Comparison of ENCODE assay signal across 14 mouse cellular contexts in the genomic region with DNA sequence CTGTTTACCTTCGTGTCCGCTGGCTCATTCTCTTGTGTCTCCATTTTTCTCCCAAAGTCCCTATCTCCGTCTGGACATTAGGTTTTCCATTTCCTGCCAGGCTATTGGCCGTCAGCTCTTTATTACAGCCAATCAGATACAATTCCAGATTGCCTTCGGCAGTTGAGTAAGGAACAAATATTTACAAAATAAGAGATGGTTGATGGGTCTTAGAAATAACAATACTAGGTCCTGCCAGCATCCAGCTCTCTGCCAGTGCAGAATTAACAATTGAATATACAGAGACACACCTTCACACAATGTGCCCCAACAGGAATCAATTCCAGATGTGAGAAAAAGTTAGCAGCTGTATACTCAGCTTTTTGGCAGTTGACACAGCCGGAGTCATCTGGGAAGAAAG. TPM values are rescaled to one million over a fixed set of nuclear protein-coding genes. Genes with fewer than 3 reads are reported as not detected.
"Had no signal": no experiment of that assay in that cellular context is flagged by ENCODE, and none has a peak within 500 bp of the region (broad histone marks: within the 10 kb centered on the region; RNA-seq: fewer than 3 reads in every experiment).

No protein-coding gene starts in this region.

- H3K4me2 ChIP-seq: kidney, embryonic 15.5 days; midbrain, embryonic 15.5 days; neural tube, embryonic 12.5 days had no signal

- H3K4me1 ChIP-seq: kidney, embryonic 15.5 days; midbrain, embryonic 15.5 days; neural tube, embryonic 12.5 days had no signal

- H3K27ac ChIP-seq: kidney, embryonic 15.5 days; limb, embryonic 10.5 days; liver, embryonic 14.5 days; midbrain, embryonic 15.5 days; neural tube, embryonic 12.5 days had no signal

- H3K36me3 ChIP-seq: kidney, embryonic 15.5 days; limb, embryonic 10.5 days; midbrain, embryonic 15.5 days; neural tube, embryonic 12.5 days had no signal

- H3K9ac ChIP-seq: kidney, embryonic 15.5 days; liver, embryonic 14.5 days; midbrain, embryonic 15.5 days; neural tube, embryonic 12.5 days had no signal

- H3K9me3 ChIP-seq: kidney, embryonic 15.5 days; limb, embryonic 10.5 days; midbrain, embryonic 15.5 days; neural tube, embryonic 12.5 days had no signal

- H3K4me3 ChIP-seq: kidney, embryonic 15.5 days; limb, embryonic 10.5 days; midbrain, embryonic 15.5 days; neural tube, embryonic 12.5 days had no signal

- ATAC-seq: lung, postnatal 0 days; midbrain, embryonic 15.5 days had no signal

- H3K27me3 ChIP-seq: kidney, embryonic 15.5 days; midbrain, embryonic 15.5 days; neural tube, embryonic 12.5 days had no signal

- DNase-seq: kidney, adult 18-20 months; kidney, postnatal 14 days; lung, adult 2 months; lung, postnatal 36 days; right cerebral cortex, postnatal 4 days; spleen, adult 18-20 months; thymus, postnatal 4 days had no signal

RNA-seq across cellular contexts. Expression of a gene that starts 9.9 kb away (rescaled TPM):
- polyA plus RNA-seq: kidney, embryonic 15.5 days; limb, embryonic 10.5 days; neural tube, embryonic 12.5 days; stomach, embryonic 14.5 days had no signal

RNA-seq across cellular contexts. Expression of a gene that starts 11.2 kb away (rescaled TPM):
- polyA plus RNA-seq: midbrain, embryonic 15.5 days; neural tube, embryonic 12.5 days had no signal
